Mouse (Mus musculus) embryonic facial prominence, embryonic 10.5 days (tissue): ENCODE data around the gene Ttc9b. TPM values are rescaled to one million over a fixed set of nuclear protein-coding genes. Genes with fewer than 3 reads are reported as not detected.

ENCODE experiments used
- polyA plus RNA-seq: library from polyadenylated mRNA; unstranded; fragments of >200 nt; fragmentation: Nextera tagmentation; extraction: Ambion mirVana; gene quantifications from 2 replicates; pipeline ENCODE4 v1.2.1, GENCODE M21; 2016

Ttc9b gene
- polyA plus RNA-seq, 1 experiment from 2014 or later: 1.9 TPM

Other genes starting within 250 kb of the Ttc9b start
- 0.19 and 0.35 TPM in 2 replicates for gene Sptbn4, start 206.2 kb upstream of the Ttc9b start, polyA plus RNA-seq
- 31.9 and 35.2 TPM in 2 replicates for gene Blvrb, start 205.9 kb upstream of the Ttc9b start, polyA plus RNA-seq
- gene Sertad3, start 180.1 kb upstream of the Ttc9b start, polyA plus RNA-seq: 26.2 and 26.5 TPM in 2 replicates
- 24.0 and 25.1 TPM in 2 replicates for gene Sertad1, start 167.0 kb upstream of the Ttc9b start, polyA plus RNA-seq
- gene Prx, start 154.6 kb upstream of the Ttc9b start, polyA plus RNA-seq: 3.8 and 4.2 TPM in 2 replicates
- gene Hipk4, start 130.6 kb upstream of the Ttc9b start, polyA plus RNA-seq: 0.45 and 0.60 TPM in 2 replicates
- gene Pld3, start 100.7 kb upstream of the Ttc9b start, polyA plus RNA-seq: 40.5 and 41.4 TPM in 2 replicates
- gene 2310022A10Rik, start 100.7 kb upstream of the Ttc9b start, polyA plus RNA-seq: 40.8 and 41.1 TPM in 2 replicates
- 95.3 and 101 TPM in 2 replicates for gene Akt2, start 62.4 kb upstream of the Ttc9b start, polyA plus RNA-seq
- gene Map3k10, start 20.7 kb downstream of the Ttc9b start, polyA plus RNA-seq: 9.0 and 9.2 TPM in 2 replicates
- 4.9 and 5.0 TPM in 2 replicates for gene Zfp607b, start 35.4 kb downstream of the Ttc9b start, polyA plus RNA-seq
- 57.1 and 58.6 TPM in 2 replicates for gene Zfp60, start 77.5 kb downstream of the Ttc9b start, polyA plus RNA-seq
- gene Zfp626, start 153.3 kb downstream of the Ttc9b start, polyA plus RNA-seq: 1.9 and 2.4 TPM in 2 replicates
- gene Zfp59, start 184.7 kb downstream of the Ttc9b start, polyA plus RNA-seq: 10.1 and 10.2 TPM in 2 replicates
- 3.6 and 3.9 TPM in 2 replicates for gene Zfp607a, start 203.6 kb downstream of the Ttc9b start, polyA plus RNA-seq